13 mouse cellular contexts compared by ENCODE assay signal in genomic region chr8:118639606-118640005, GRCm38 (mm10).
DNase-seq lines count a peak whose midpoint lies in the region; ATAC-seq and TF ChIP-seq lines count a peak whose summit lies in the region.
"Had no signal": no experiment of that assay in that cellular context is flagged by ENCODE, and none has a peak within 500 bp of the region (broad histone marks: within the 10 kb centered on the region; RNA-seq: fewer than 3 reads in every experiment).

No protein-coding gene starts in this region.

- H3K9me3 ChIP-seq in forebrain, embryonic 16.5 days (ENCODE audit: control insufficient read depth, low read length): no peaks in the 10 kb centered on the region
- H3K9me3 ChIP-seq in forebrain, embryonic 15.5 days: no peaks in the 10 kb centered on the region
- no peaks in the 10 kb centered on the region for H3K9me3 ChIP-seq in kidney, embryonic 15.5 days (replicated peaks)
- H3K9me3 ChIP-seq in heart, postnatal 0 days (replicated peaks; ENCODE audit: control insufficient read depth, low read length): no peaks in the 10 kb centered on the region
- H3K9me3 ChIP-seq: heart, embryonic 13.5 days had no signal

- no peak overlapping the region for H3K4me2 ChIP-seq in forebrain, embryonic 16.5 days (ENCODE audit: low read length)
- no peak overlapping the region for H3K4me2 ChIP-seq in forebrain, embryonic 15.5 days (replicated peaks)
- no peak overlapping the region for H3K4me2 ChIP-seq in kidney, embryonic 15.5 days
- no peak overlapping the region for H3K4me2 ChIP-seq in heart, postnatal 0 days (ENCODE audit: low read depth, low read length)
- H3K4me2 ChIP-seq: heart, embryonic 13.5 days had no signal

- 67% methylated on average over 8 of the region's 8 CpGs for WGBS in forebrain, embryonic 16.5 days
- 61% methylated on average over 8 of the region's 8 CpGs for WGBS in forebrain, embryonic 15.5 days
- 78% methylated on average over 8 of the region's 8 CpGs for WGBS in kidney, embryonic 15.5 days
- WGBS in heart, postnatal 0 days: 62% methylated on average over 8 of the region's 8 CpGs
- WGBS in thymus, adult 2 months: 92% methylated on average over 8 of the region's 8 CpGs

- TF ChIP-seq EP300 in heart, postnatal 0 days (IDR thresholded peaks at IDR 0.05; ENCODE audit: low read depth): no peak

- TF ChIP-seq POLR2A in thymus, adult 2 months (IDR thresholded peaks at IDR 0.05; ENCODE audit: control insufficient read depth, extremely low read depth, insufficient read depth, low read length, poor library complexity): no peak

- no peak overlapping the region for H3K4me3 ChIP-seq in forebrain, embryonic 16.5 days (replicated peaks; ENCODE audit: low read length)
- H3K4me3 ChIP-seq in forebrain, embryonic 15.5 days: no peak overlapping the region
- no peak overlapping the region for H3K4me3 ChIP-seq in kidney, embryonic 15.5 days (replicated peaks)
- no peak overlapping the region for H3K4me3 ChIP-seq in heart, postnatal 0 days (ENCODE audit: low read depth, low read length)
- H3K4me3 ChIP-seq in thymus, adult 2 months (ENCODE audit: control insufficient read depth, insufficient read depth, low read length): no peak overlapping the region
- H3K4me3 ChIP-seq: heart, embryonic 13.5 days; myocyte had no signal

- no peaks in the 10 kb centered on the region for H3K36me3 ChIP-seq in forebrain, embryonic 16.5 days (ENCODE audit: control insufficient read depth, insufficient read depth)
- H3K36me3 ChIP-seq in forebrain, embryonic 15.5 days: no peaks in the 10 kb centered on the region
- H3K36me3 ChIP-seq in kidney, embryonic 15.5 days: no peaks in the 10 kb centered on the region
- no peaks in the 10 kb centered on the region for H3K36me3 ChIP-seq in heart, postnatal 0 days (replicated peaks; ENCODE audit: control insufficient read depth, insufficient read depth, low read length)
- H3K36me3 ChIP-seq in thymus, adult 2 months (ENCODE audit: control insufficient read depth, insufficient read depth, low read length): no peaks in the 10 kb centered on the region
- H3K36me3 ChIP-seq: heart, embryonic 13.5 days had no signal

- 0 out of 2 replicates have a peak, but pooled peaks have one; percentile 28 for ATAC-seq in forebrain, embryonic 16.5 days
- no peak for ATAC-seq in forebrain, embryonic 15.5 days (replicated peaks)
- no peak for ATAC-seq in kidney, embryonic 15.5 days (replicated peaks; ENCODE audit: low FRiP score)
- peak; percentile 64; the same call in 1 of the 2 replicates for ATAC-seq in heart, postnatal 0 days (ENCODE audit: insufficient read depth, low read depth)

- no peak overlapping the region for H3K9ac ChIP-seq in forebrain, embryonic 16.5 days (replicated peaks; ENCODE audit: low read depth, low read length)
- no peak overlapping the region for H3K9ac ChIP-seq in forebrain, embryonic 15.5 days (replicated peaks)
- no peak overlapping the region for H3K9ac ChIP-seq in kidney, embryonic 15.5 days
- no peak overlapping the region for H3K9ac ChIP-seq in heart, postnatal 0 days (replicated peaks; ENCODE audit: low read depth, low read length)
- H3K9ac ChIP-seq: heart, embryonic 13.5 days had no signal

- TF ChIP-seq CTCF in heart, postnatal 0 days (IDR thresholded peaks at IDR 0.05; ENCODE audit: low read depth): no peak
- TF ChIP-seq CTCF in thymus, adult 2 months (IDR thresholded peaks at IDR 0.05; ENCODE audit: borderline replicate concordance, control insufficient read depth, extremely low read depth, insufficient read depth, low read length, poor library complexity): no peak

- H3K4me1 ChIP-seq in forebrain, embryonic 16.5 days (replicated peaks; ENCODE audit: control insufficient read depth, insufficient read depth, low read length): peaks cover 3% of the 10 kb centered on the region; the same call in 1 of the 2 replicates
- 0 out of 2 replicates have a peak, but pooled peaks cover 5% of the 10 kb centered on the region for H3K4me1 ChIP-seq in forebrain, embryonic 15.5 days
- H3K4me1 ChIP-seq in kidney, embryonic 15.5 days: no peaks in the 10 kb centered on the region
- no peaks in the 10 kb centered on the region for H3K4me1 ChIP-seq in heart, postnatal 0 days (ENCODE audit: control insufficient read depth, insufficient read depth)
- H3K4me1 ChIP-seq in thymus, adult 2 months (replicated peaks; ENCODE audit: control insufficient read depth, insufficient read depth, low read length): no peaks in the 10 kb centered on the region
- H3K4me1 ChIP-seq: heart, embryonic 13.5 days had no signal

- no peaks in the 10 kb centered on the region for H3K27me3 ChIP-seq in forebrain, embryonic 16.5 days (replicated peaks; ENCODE audit: control insufficient read depth, insufficient read depth, low read length)
- no peaks in the 10 kb centered on the region for H3K27me3 ChIP-seq in forebrain, embryonic 15.5 days
- H3K27me3 ChIP-seq in kidney, embryonic 15.5 days: no peaks in the 10 kb centered on the region
- H3K27me3 ChIP-seq in heart, postnatal 0 days (ENCODE audit: control insufficient read depth, insufficient read depth, low read length): no peaks in the 10 kb centered on the region
- H3K27me3 ChIP-seq in thymus, adult 2 months (ENCODE audit: control insufficient read depth, insufficient read depth, low read length): no peaks in the 10 kb centered on the region
- H3K27me3 ChIP-seq: heart, embryonic 13.5 days had no signal

- peak; percentile 12 for DNase-seq in kidney, postnatal 14 days
- peak; percentile 24 for DNase-seq in brain, embryonic 18.5 days (ENCODE audit: low read depth, low spot score)
- peak; percentile 17 for DNase-seq in heart, postnatal 0 days (ENCODE audit: low spot score)
- no peak for DNase-seq in thymus, adult 2 months
- DNase-seq in urinary bladder, adult 2 months (ENCODE audit: low spot score): no peak
- DNase-seq: B cell, adult 2 months; right cerebral cortex, adult 18-20 months had no signal

- H3K27ac ChIP-seq in forebrain, embryonic 16.5 days (ENCODE audit: low read length): peak overlapping the region; percentile 33; the same call in 1 of the 2 replicates
- H3K27ac ChIP-seq in forebrain, embryonic 15.5 days (replicated peaks): no peak overlapping the region
- H3K27ac ChIP-seq in kidney, embryonic 15.5 days: no peak overlapping the region
- H3K27ac ChIP-seq in heart, postnatal 0 days (ENCODE audit: low read depth): no peak overlapping the region
- no peak overlapping the region for H3K27ac ChIP-seq in thymus, adult 2 months (ENCODE audit: control insufficient read depth, insufficient read depth, low read length)
- H3K27ac ChIP-seq: heart, embryonic 13.5 days; kidney, postnatal 0 days had no signal

Comparison
In these comparisons a context has a peak if more than half of its experiments do, and no peak if none do; other contexts are left out.
1. ATAC-seq: peak in forebrain, embryonic 16.5 days (single experiment) and heart, postnatal 0 days (single experiment); none in forebrain, embryonic 15.5 days (single experiment) and kidney, embryonic 15.5 days (single experiment).
2. DNase-seq: peak in kidney, postnatal 14 days (single experiment), brain, embryonic 18.5 days (single experiment) and heart, postnatal 0 days (single experiment); none in thymus, adult 2 months (single experiment) and urinary bladder, adult 2 months (single experiment).